Mouse (Mus musculus) adrenal gland, postnatal 25 days (tissue): ENCODE measurements around the gene Usp32. TPM values are rescaled to one million over a fixed set of nuclear protein-coding genes. Genes with fewer than 3 reads are reported as not detected.
"Not testable (repeated sequence)": the region's sequence is repeated elsewhere in the genome, so short reads cannot be mapped to it uniquely, and the experiment has no call there.

Experiments used
- DNase-seq: peaks from one replicate; pipeline ENCODE4 v3.0.0; 2021; ENCODE audit warnings: mixed read lengths
- long read RNA-seq: library from polyadenylated mRNA; stranded (forward); transcript quantifications from one replicate; pipeline ENCODE4 v2.0.0, GENCODE M21; 2021
- total RNA-seq: library from RNA; stranded (reverse); gene quantifications from 2 replicates; pipeline ENCODE4 v1.2.3, GENCODE M21; 2021

Usp32 gene
- total RNA-seq: 44.9 and 54.7 TPM in 2 replicates
- long read RNA-seq, partial matches to known transcripts: 2 of 3 reads
- long read RNA-seq, other reads (novel, unspliced or antisense): 1 of 3 reads

DNA sequence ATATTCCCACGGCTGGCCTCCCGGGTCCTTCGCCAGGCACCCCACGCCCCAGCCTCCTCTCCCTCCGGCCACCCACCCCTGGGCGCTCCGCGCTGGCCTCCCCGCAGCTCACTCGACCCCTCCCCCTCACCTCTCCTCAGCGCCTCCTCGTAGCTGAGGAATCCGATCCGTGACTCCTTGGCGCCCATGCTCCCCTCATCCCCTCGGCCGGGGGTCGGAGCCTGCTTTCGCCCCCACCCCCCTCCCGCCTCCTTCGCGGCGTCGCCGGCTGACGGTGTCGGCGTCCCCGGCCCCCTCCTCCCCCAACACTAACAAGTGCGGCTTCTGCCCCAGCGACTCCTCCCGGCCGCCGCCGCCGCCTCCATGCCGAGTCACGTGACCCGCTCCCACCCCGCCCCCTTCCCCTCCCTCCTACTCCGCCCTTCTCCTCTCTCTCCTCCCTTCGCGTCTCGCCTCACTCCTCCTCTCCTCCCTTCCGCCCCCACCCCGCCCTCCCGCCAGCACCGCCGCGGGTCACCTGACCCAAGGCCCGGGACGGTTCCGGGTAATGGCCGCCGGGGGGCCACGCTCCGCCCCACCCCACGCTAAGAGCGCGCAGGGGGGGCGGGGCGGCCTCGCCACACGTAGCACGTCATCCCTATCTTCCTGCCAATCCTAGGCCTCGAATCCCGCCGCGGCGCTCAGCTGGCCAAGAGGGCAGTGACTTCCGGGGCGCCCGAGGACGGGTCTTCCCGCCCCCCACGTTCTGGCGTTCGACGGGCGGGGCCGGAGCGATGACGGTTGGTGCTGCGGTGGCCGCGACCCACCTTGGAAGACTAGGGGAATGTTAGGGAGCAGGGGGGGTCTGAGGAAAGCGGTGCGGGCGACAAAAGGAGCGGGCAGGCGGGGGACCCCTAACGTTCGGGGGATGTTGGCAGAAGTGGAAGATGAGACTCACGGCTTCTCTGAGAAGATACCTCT is at the start of gene Usp32:
Usp32 (minus strand) TSS at position 581 of the 960 bp plus-strand sequence.
- peak; percentile 97 for DNase-seq

GRCm38 (mm10) chr11:85189110-85189509 is 49.1 kb upstream of the Usp32 start:
- no peak for DNase-seq

DNA sequence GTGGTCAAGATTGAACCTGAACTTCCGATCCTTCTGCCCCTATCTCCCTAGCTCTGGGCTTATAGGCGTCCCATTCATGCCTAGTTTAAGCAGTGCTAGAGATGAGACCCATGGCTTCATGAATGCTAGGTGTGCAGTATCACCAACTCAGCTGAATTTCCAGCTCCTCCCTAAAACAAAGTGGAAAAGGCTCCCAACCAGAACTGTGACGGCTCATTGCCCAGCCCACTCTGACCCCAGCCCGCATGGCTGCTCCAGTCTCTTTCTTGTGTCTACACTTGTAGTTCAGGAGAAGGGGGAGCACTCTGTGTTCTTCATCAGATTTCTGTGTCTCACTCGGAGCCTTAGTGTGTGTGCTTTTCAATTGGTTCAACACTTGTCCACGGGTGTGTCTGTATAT is 44.9 kb upstream of the Usp32 start:
- no peak for DNase-seq

- no peak for DNase-seq
Measured at GRCm38 (mm10) chr11:85184082-85184481, 44.1 kb upstream of the Usp32 start.

GRCm38 (mm10) chr11:85183284-85183779 is 43.4 kb upstream of the Usp32 start:
- peak; percentile 31 for DNase-seq

- DNase-seq: peak; percentile 77
Measured at GRCm38 (mm10) chr11:85182617-85183283, 42.8 kb upstream of the Usp32 start.

- no peak for DNase-seq
Measured at GRCm38 (mm10) chr11:85178413-85178812, 38.5 kb upstream of the Usp32 start.

DNA sequence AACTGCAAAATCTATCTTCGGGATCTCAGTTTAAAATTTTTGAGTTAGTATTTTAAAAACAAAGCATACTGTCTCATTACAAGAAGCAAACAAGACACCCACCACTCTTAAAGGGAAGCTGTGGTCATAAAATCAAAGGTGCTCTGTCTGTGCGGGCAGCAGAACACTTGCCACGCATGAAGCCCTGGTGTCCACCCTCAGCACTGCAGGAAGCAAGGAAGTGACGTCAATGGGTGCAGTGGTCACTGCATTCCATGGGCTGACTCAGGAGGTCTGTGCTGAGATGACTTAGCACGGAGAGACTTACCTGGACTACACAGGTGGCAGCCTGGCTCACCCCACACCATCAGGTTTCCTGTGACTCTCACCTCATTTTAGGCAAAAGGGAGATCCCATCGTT is 37.8 kb upstream of the Usp32 start:
- no peak for DNase-seq

- no peak for DNase-seq
Measured at GRCm38 (mm10) chr11:85175941-85176340, 36.0 kb upstream of the Usp32 start.

GRCm38 (mm10) chr11:85170833-85171232 is 30.9 kb upstream of the Usp32 start:
- DNase-seq: no peak

- peak; percentile 96 for DNase-seq
Measured at GRCm38 (mm10) chr11:85170058-85170740, 30.2 kb upstream of the Usp32 start, which contains the start of gene 1700125H20Rik. Gene 1700125H20Rik (plus strand): TSS chr11:85170404.

DNA sequence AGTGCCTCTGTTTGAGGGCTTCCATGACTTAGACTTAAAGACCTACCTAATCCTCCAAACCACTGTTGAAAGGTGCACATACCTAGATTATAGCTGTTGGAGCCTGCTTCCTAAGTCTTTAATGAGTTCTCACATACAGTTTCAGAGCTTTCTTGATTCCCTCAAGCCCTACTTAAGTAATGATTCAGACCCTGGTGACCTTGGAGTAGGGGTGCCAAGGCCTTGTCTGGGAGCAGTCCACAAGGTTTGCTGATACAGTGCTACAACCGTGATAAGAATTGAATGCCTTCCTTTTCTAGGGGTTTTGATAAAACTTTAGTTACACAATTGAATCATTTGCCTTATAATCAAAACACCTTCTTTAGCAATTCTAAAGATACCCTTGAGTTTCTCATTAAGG is 27.5 kb upstream of the Usp32 start:
- no peak for DNase-seq

DNA sequence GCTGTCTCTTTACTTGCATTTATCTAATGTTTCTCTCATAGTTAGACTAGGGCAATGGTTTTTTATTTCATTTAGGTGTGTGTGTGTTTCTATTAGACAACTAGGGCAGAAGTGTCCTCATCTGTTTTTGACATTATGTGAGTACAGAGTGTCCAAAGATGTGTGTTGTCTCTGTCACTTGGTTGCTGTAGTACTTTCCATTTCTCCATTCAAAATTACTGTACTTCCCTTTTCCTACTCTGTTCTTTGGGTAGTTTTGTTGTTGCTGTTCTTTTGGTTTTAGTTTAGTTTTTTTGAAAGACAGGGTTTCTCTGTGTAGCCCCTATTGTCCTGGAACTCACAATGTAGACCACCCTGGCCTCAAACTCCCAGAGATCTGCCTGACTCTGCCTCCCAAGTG is 24.4 kb upstream of the Usp32 start:
- no peak for DNase-seq

DNA sequence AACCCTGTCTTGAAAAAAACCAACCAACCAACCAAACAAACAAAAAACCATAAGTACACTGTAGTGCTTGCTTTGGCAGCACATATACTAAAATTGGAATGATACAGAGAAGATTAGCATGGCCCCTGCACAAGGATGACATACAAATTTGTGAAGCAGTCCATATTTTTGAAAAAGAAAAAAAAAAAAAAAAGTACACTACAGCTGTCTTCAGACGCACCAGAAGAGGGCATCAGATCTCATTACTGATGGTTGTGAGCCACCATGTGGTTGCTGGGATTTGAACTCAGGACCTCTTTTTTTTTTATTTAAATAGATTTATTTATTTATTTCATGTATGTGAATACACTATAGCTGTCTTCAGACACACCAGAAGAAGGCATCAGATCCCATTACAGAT is 23.1 kb upstream of the Usp32 start:
- not testable (repeated sequence) for DNase-seq

DNA sequence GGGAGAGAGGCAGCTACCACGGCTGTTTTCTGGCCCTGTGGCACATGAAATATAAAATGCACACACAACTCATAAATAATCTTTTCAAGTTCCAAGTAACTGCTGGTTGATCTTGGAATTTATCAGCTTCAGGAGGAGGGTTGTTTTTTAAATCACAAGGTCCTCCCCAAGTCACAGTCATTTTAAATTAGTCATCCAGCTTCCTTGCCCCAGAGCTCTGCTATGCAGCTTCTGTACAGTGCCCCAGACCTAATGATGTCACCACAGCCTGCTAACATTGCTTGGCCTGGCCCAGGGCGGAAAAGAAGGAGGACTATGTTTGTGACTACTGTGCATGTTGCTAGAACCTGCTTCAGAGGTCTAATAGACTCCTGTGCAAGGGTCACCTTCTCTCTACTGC is 17.3 kb upstream of the Usp32 start:
- DNase-seq: no peak

- DNase-seq: no peak
Measured at GRCm38 (mm10) chr11:85152256-85152930, 12.4 kb upstream of the Usp32 start.

GRCm38 (mm10) chr11:85138776-85139474 is 1.0 kb downstream of the Usp32 start:
- DNase-seq: no peak

GRCm38 (mm10) chr11:85131542-85131941 is 8.4 kb downstream of the Usp32 start:
- no peak for DNase-seq

GRCm38 (mm10) chr11:85128883-85129282 is 11.1 kb downstream of the Usp32 start:
- no peak for DNase-seq

GRCm38 (mm10) chr11:85126257-85127102 is 13.5 kb downstream of the Usp32 start:
- no peak for DNase-seq
